In genomic region chr16:44557661-44558470, GRCm38 (mm10) we compare ENCODE assay signal across 8 mouse cellular contexts. TPM values are rescaled to one million over a fixed set of nuclear protein-coding genes. Genes with fewer than 3 reads are reported as not detected.
DNase-seq lines count a peak whose midpoint lies in the region; ATAC-seq lines count a peak whose summit lies in the region.

No protein-coding gene starts in this region.

- no peaks in the 10 kb centered on the region for H3K36me3 ChIP-seq in hindbrain, embryonic 16.5 days (ENCODE audit: control insufficient read depth, insufficient read depth, low read length)

- H3K27me3 ChIP-seq in hindbrain, embryonic 16.5 days (replicated peaks; ENCODE audit: control insufficient read depth, insufficient read depth, low read length), result no peaks in the 10 kb centered on the region

- peak; percentile 66 to 67 for DNase-seq in left cerebral cortex, adult 18-20 months (ENCODE audit: low spot score in 2 of 2)
- no peak for DNase-seq in left cerebral cortex, adult 11 months (ENCODE audit: low spot score)
- peak; percentile 80 to 82 for DNase-seq in cerebellum, postnatal 36 days
- peak; percentile 86 for DNase-seq in gastrocnemius, postnatal 10 days
- peak; percentile 64 to 68 for DNase-seq in left cerebral cortex, postnatal 25 days (ENCODE audit: low spot score in 2 of 2)
- peak; percentile 28 to 43 for DNase-seq in right cerebral cortex, postnatal 36 days (ENCODE audit: low spot score in 2 of 2)

- peak overlapping the region; percentile 88 for H3K9ac ChIP-seq in hindbrain, embryonic 16.5 days (ENCODE audit: low read depth, low read length)

- H3K4me1 ChIP-seq in hindbrain, embryonic 16.5 days (ENCODE audit: control insufficient read depth, insufficient read depth, low read depth, low read length), result peaks cover 6% of the 10 kb centered on the region

- intact Hi-C loops in left cerebral cortex, postnatal 25 days (cut with DNase I), result loop anchor here (2.0 to 5.0 kb wide), 3 partner anchors 31 to 66 kb away; no protein-coding TSS in a partner anchor

- WGBS in hindbrain, embryonic 16.5 days, result under 1% methylated on average over 46 of the region's 47 CpGs

- peak overlapping the region; percentile 65 for H3K4me3 ChIP-seq in hindbrain, embryonic 16.5 days (ENCODE audit: low read length)

- peak overlapping the region; percentile 98 for H3K4me2 ChIP-seq in hindbrain, embryonic 16.5 days (ENCODE audit: low read length)

- ATAC-seq in hindbrain, embryonic 16.5 days, result peak; percentile 73
- peak; percentile 69 for ATAC-seq in megakaryocyte progenitor cell, adult 5-6 weeks (replicated peaks; ENCODE audit: poor library complexity)

- peak overlapping the region; percentile 84 for H3K27ac ChIP-seq in hindbrain, embryonic 16.5 days (ENCODE audit: low read depth, low read length)

- no peaks in the 10 kb centered on the region for H3K9me3 ChIP-seq in hindbrain, embryonic 16.5 days (ENCODE audit: control insufficient read depth, low read length)

RNA-seq across cellular contexts. Expression of gene Boc, which starts 0.8 kb away (rescaled TPM):
- 10 to 100 TPM; 19.5 to 23.5 TPM for total RNA-seq in left cerebral cortex, adult 18-20 months (2021)
- 10 to 100 TPM; 14.0 to 15.9 TPM for total RNA-seq in gastrocnemius, postnatal 10 days (2021)
- polyA plus RNA-seq in hindbrain, embryonic 16.5 days (2015; fragmentation: Nextera tagmentation; extraction: Ambion mirVana), result 12.1 and 16.4 TPM in 2 replicates
- total RNA-seq in left cerebral cortex, postnatal 25 days (2021), result 10 to 100 TPM; 19.9 TPM
- 0.07 and 0.17 TPM in 2 replicates for total RNA-seq in megakaryocyte progenitor cell, adult 5-6 weeks (2015)
- total RNA-seq in megakaryocyte progenitor cell, adult 5-6 weeks (2017), result 0.08 and 0.30 TPM in 2 replicates

Comparison
In these comparisons a context has a peak if more than half of its experiments do, and no peak if none do; other contexts are left out.
1. RNA of gene Boc, which starts 0.8 kb away (total RNA-seq): 19.5 to 23.5 TPM in left cerebral cortex, adult 18-20 months, 19.9 TPM in left cerebral cortex, postnatal 25 days and 14.0 to 15.9 TPM in gastrocnemius, postnatal 10 days; 0.07 to 0.30 TPM in megakaryocyte progenitor cell, adult 5-6 weeks; every median in the first group is over 10 times any median in the second.